Mouse (Mus musculus) heart, embryonic 14.5 days (tissue): ENCODE results near the gene Mrps36. TPM values are rescaled to one million over a fixed set of nuclear protein-coding genes. Genes with fewer than 3 reads are reported as not detected.
A peak's percentile ranks its signal among the peaks of the same experiment; 100 is the strongest.
"Not testable (repeated sequence)": the region's sequence is repeated elsewhere in the genome, so short reads cannot be mapped to it uniquely, and the experiment has no call there.

Source experiments
- ATAC-seq: fragments of 200-750 bp; cut with Nextera tagmentation; 2 replicates; pipeline ENCODE4 v1.8.0; 2017; ENCODE audit warnings: low read depth, moderate TSS enrichment; ENCODE audit not compliant: insufficient number of reproducible peaks, insufficient read depth, low FRiP score
- H3K27ac ChIP-seq, 2 experiments: fragments of 200-500 bp in 1 of 2; fragments of 300-500 bp in 1 of 2; sonication (generic) in 1 of 2; replicated peaks in 1 of 2; 2 replicates each; pipeline ENCODE4 v1.5.1; 2012 to 2014; ENCODE audit warnings: low read depth in 2 of 2, low read length in 2 of 2, control low read depth in 1 of 2, mild to moderate bottlenecking in 1 of 2, mixed read lengths in 1 of 2; ENCODE audit not compliant: control insufficient read depth in 1 of 2, insufficient read depth in 1 of 2
- H3K27me3 ChIP-seq: fragments of 300-500 bp; sonication (generic); 2 replicates; pipeline ENCODE4 v1.6.1; 2014; ENCODE audit warnings: mild to moderate bottlenecking, low read length, control low read depth; ENCODE audit not compliant: control insufficient read depth, insufficient read depth
- H3K36me3 ChIP-seq: fragments of 300-500 bp; sonication (generic); 2 replicates; pipeline ENCODE4 v1.6.1; 2014; ENCODE audit warnings: mild to moderate bottlenecking, control low read depth, low read length, mixed read lengths; ENCODE audit not compliant: control insufficient read depth, insufficient read depth
- H3K4me1 ChIP-seq, 2 experiments: fragments of 200-500 bp in 1 of 2; fragments of 300-500 bp in 1 of 2; sonication (generic) in 1 of 2; 2 replicates each; pipeline ENCODE4 v1.6.1; 2012 to 2014; ENCODE audit warnings: low read length in 2 of 2, control low read depth in 1 of 2, mixed read lengths in 1 of 2; ENCODE audit not compliant: control insufficient read depth in 2 of 2, insufficient read depth in 2 of 2
- H3K4me2 ChIP-seq: fragments of 300-500 bp; sonication (generic); 2 replicates; pipeline ENCODE4 v1.6.1; 2014; ENCODE audit warnings: mild to moderate bottlenecking, low read length
- H3K4me3 ChIP-seq, 2 experiments: fragments of 200-500 bp in 1 of 2; fragments of 300-500 bp in 1 of 2; sonication (generic) in 1 of 2; 2 replicates each; pipeline ENCODE4 v1.5.1; 2012 to 2014; ENCODE audit warnings: low read length in 2 of 2, mild to moderate bottlenecking in 2 of 2, control low read depth in 1 of 2, low read depth in 1 of 2, moderate library complexity in 1 of 2; ENCODE audit not compliant: control insufficient read depth in 1 of 2, insufficient read depth in 1 of 2
- H3K9ac ChIP-seq: fragments of 300-500 bp; sonication (generic); 2 replicates; pipeline ENCODE4 v1.6.1; 2014; ENCODE audit warnings: mild to moderate bottlenecking, low read length
- H3K9me3 ChIP-seq: fragments of 300-500 bp; sonication (generic); 2 replicates; pipeline ENCODE4 v1.6.1; 2016; ENCODE audit warnings: low read length, control low read depth; ENCODE audit not compliant: control insufficient read depth
- WGBS: fragments of 180-500 bp; shearing (Covaris S2); extraction: QIAGEN DNeasy Blood & Tissue Kit; methylation state at CpG from one replicate; pipeline ENCODE4 v1.1.7; 2014; 5-methylcytosine and 5-hydroxymethylcytosine counted together
- polyA plus RNA-seq: library from polyadenylated mRNA; unstranded; fragments of >200 nt; fragmentation: Nextera tagmentation; extraction: Ambion mirVana; gene quantifications from 2 replicates; pipeline ENCODE4 v1.2.1, GENCODE M21; 2014

Mrps36 gene
- polyA plus RNA-seq, 1 experiment from 2014 or later, result 291 TPM

DNA sequence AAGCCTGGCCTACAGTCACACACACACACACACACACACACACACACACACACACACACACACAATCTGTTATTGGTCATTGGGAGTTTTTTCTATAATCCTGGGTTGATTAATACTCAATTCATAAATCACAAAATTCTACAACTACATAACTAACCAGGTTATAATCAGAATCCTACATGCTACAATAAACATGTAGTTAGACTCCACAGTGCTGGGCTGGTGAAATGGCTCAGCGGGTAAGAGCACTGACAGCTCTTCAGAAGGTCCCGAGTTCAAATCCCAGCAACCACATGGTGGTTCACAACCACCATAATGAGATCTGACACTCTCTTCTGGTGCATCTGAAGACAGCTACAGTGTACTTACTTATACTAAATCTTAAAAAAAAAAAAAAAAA lies 11.7 kb downstream of the Mrps36 start:
- no peaks in the 10 kb centered on the region for H3K9me3 ChIP-seq
- peaks cover 34% of the 10 kb centered on the region for H3K36me3 ChIP-seq
- no peak overlapping the region for H3K4me2 ChIP-seq
- H3K4me1 ChIP-seq, result peaks cover 3 to 18% of the 10 kb centered on the region in 2 experiments
- H3K27ac ChIP-seq, result no peak overlapping the region
- no peak overlapping the region for H3K4me3 ChIP-seq
- no peak for ATAC-seq
- no peak overlapping the region for H3K9ac ChIP-seq
- no peaks in the 10 kb centered on the region for H3K27me3 ChIP-seq
- 95% methylated on average over 2 of the region's 2 CpGs for WGBS

DNA sequence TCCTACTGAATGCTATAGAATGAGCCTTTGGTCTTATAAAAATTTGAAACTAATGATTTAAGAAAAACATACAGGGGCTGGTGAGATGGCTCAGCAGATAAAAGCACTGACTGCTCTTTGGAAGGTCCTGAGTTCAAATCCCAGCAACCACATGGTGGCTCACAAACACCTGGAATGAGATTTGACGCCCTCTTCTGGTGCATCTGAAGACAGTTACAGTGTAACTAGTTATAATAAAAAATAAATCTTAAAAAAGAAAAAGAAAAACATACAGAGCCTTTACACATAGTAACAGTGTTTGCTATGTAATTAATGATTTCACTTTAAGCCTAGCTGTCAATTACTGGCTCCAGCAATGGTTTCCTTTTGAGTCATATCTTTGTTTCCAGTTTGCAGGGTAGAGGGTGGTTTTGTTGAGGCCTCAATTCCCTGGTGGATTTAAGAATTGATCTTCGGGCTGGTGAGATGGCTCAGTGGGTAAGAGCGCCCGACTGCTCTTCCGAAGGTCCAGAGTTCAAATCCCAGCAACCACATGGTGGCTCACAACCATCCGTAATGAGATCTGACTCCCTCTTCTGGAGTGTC lies 12.9 kb downstream of the Mrps36 start:
- peaks cover 36% of the 10 kb centered on the region for H3K36me3 ChIP-seq
- H3K27me3 ChIP-seq, H3K9me3 ChIP-seq, H3K4me3 ChIP-seq, ATAC-seq: not testable (repeated sequence)
- 87% methylated on average over 5 of the region's 6 CpGs for WGBS
- peak overlapping the region; percentile 64 for H3K4me2 ChIP-seq
- peaks cover 3 to 21% of the 10 kb centered on the region in 2 experiments for H3K4me1 ChIP-seq
- H3K9ac ChIP-seq, result peak overlapping the region; percentile 86
- peak overlapping the region in 1 of 2 experiments; percentile 89; a peak in 2 of 4 replicates for H3K27ac ChIP-seq

DNA sequence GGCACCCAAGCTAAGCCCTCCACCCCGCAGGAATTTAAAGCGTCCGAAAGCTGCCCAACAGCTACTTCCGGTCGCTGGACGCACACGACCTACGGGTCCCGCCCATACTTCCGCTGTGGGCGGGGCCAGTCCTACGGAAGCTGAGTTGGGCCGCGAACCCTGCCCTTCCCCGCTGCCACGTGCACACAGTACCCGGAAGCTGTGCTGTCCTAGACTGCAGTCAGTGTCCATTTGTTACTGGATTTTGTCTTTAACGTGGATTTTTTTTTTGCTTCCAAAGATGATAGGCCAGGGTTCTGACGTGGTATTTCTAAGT lies 13.6 kb downstream of the Mrps36 start, which contains the start of gene Cdk7:
TSS of gene Cdk7 (minus strand) at position 79 of the 316 bp plus-strand sequence.
- peak within 1 kb of the TSS; percentile 59 to 97 for H3K4me3 ChIP-seq
- 0% methylated on average over 19 of the region's 19 CpGs for WGBS
- peaks cover 35% of the 10 kb centered on the region for H3K36me3 ChIP-seq
- peak within 1 kb of the TSS; percentile 86 for H3K9ac ChIP-seq
- peak within 1 kb of the TSS; percentile 81 for H3K4me2 ChIP-seq
- no peaks in the 10 kb centered on the region for H3K9me3 ChIP-seq
- no peaks in the 10 kb centered on the region for H3K27me3 ChIP-seq
- peak; percentile 94 for ATAC-seq
- peak within 1 kb of the TSS; percentile 89 to 100 for H3K27ac ChIP-seq
- H3K4me1 ChIP-seq, result peaks cover 5 to 25% of the 10 kb centered on the region in 2 experiments

DNA sequence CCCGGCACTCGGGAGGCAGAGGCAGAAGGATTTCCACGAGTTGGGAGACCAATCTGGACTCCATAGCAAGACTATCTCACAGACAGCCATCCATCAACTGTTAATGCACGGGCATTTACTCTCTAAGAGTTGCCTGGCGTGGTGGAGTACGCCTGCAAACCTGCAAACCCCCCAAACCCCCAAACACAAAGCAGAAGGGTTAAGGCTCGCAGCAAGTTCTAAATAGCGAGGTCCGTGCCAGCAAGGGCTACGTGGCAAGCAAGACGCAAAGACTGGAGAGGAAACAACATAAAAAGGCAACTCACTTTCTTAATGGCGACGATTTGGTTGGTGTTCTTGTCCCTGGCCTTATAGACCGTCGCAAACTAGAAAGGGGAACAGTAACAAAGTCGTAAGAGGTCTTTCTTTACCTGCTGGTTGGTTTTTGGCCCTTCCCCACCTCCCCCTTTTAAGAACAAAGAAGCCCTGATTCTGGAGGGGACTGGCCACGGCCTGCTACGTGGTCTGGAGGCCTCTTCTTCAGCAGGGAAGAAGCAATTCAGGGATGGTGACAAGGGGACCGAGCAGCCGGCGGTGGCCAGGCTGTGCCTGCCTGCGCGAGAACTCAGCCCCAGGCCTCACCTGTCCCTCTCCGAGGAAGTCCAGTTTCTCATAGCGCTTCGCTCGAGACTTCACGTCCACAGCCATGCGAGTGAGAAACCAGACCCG lies 14.2 kb downstream of the Mrps36 start:
- Histone ChIP-seq H3K9me3 (no peaks in the 10 kb centered on the region), H3K4me1 (peaks cover 6 to 30% of the 10 kb centered on the region in 2 experiments), H3K36me3 (peaks cover 32% of the 10 kb centered on the region), H3K9ac (peak overlapping the region; percentile 86), H3K4me2 (peak overlapping the region; percentile 81), H3K4me3 (peak overlapping the region; percentile 59 to 97), H3K27ac (peak overlapping the region; percentile 89 to 100), H3K27me3 (no peaks in the 10 kb centered on the region)
- no peak for ATAC-seq
- under 1% methylated on average over 30 of the region's 30 CpGs for WGBS

DNA sequence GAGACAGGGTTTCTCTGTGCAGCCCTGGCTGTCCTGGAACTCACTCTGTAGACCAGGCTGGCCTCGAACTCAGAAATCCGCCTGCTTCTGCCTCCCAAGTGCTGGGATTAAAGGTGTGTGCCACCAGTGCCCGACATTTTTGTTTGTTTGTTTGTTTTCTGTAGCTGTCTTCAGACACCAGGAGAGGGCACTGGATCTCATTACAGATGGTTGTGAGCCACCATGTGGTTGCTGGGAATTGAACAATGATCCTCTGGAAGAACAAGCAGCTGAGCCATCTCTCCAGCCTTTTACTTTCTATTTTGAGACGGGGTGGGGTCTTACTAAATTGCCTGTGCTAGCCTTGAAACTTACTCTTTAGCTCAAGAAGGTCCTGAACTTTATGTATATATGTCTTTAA lies 15.9 kb downstream of the Mrps36 start:
- not testable (repeated sequence) for ATAC-seq

DNA sequence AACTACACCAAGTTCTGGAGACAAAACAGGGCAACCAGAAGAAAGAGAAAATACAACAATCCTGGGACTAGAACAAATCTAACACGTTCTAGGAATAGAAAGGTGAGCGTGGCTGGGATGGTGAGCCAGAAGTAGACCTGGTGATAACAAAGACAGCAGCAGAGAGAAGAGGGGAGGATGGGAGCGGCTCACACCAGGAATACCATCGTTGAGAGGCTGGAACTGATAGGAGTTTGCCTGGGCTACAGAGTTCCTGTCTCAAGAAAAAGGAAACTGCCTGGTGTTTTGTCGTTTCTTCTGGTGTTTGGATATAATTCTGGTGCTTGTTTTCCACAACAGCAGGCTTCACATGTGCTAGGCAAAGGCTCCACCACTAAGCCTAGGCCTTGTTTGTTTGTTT lies 16.4 kb downstream of the Mrps36 start:
- H3K36me3 ChIP-seq, result peaks cover 28% of the 10 kb centered on the region
- H3K4me1 ChIP-seq, result peaks cover 14 to 41% of the 10 kb centered on the region in 2 experiments
- H3K9ac ChIP-seq, result no peak overlapping the region
- no peak for ATAC-seq
- peak overlapping the region; percentile 16 to 31; a peak in 2 of 4 replicates for H3K27ac ChIP-seq
- H3K4me3 ChIP-seq, result no peak overlapping the region
- H3K27me3 ChIP-seq, result no peaks in the 10 kb centered on the region
- WGBS, result 31% methylated on average over 5 of the region's 5 CpGs
- H3K9me3 ChIP-seq, result no peaks in the 10 kb centered on the region
- peak overlapping the region; percentile 11; the same call in 1 of the 2 replicates for H3K4me2 ChIP-seq

More for the DNA sequence above, 15.9 kb downstream of the Mrps36 start:
- Histone ChIP-seq H3K4me2 (peak overlapping the region; percentile 11; the same call in 1 of the 2 replicates), H3K36me3 (peaks cover 28% of the 10 kb centered on the region), H3K27ac (peak overlapping the region in 1 of 2 experiments; percentile 31; a peak in 1 of 4 replicates), H3K4me1 (peaks cover 14 to 41% of the 10 kb centered on the region in 2 experiments)
- not testable (repeated sequence) for H3K27me3 ChIP-seq, H3K9me3 ChIP-seq, H3K9ac ChIP-seq, H3K4me3 ChIP-seq
- 89% methylated on average over 4 of the region's 4 CpGs for WGBS

DNA sequence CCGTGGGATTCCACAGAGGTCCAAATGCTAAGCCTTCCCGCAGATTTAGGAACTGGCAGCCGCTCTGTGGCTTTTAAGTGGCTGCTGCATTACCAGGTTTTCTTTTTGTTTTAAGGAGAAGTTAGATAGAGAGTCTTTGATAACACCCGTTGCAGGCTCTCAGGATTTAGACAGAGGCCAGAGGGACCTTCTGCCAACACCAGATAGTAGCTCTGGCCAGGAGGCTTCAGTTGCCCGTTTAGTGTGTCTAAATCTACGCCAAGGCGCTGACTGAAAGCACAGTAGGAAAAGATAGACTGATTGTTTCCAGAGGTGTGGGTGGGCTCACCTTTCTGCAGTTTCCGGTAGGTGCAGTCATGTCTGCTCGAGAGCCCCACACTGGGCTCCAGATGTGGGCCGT lies 19.3 kb downstream of the Mrps36 start:
- H3K36me3 ChIP-seq, result peaks cover 51% of the 10 kb centered on the region
- H3K9ac ChIP-seq, result no peak overlapping the region
- peak overlapping the region; percentile 16; the same call in 1 of the 2 replicates for H3K4me2 ChIP-seq
- WGBS, result 35% methylated on average over 10 of the region's 10 CpGs
- ATAC-seq, result no peak
- peak overlapping the region; percentile 33 to 55; a peak in 2 of 4 replicates for H3K27ac ChIP-seq
- H3K27me3 ChIP-seq, result no peaks in the 10 kb centered on the region
- H3K4me3 ChIP-seq, result no peak overlapping the region
- no peaks in the 10 kb centered on the region for H3K9me3 ChIP-seq
- peaks cover 14 to 41% of the 10 kb centered on the region in 2 experiments for H3K4me1 ChIP-seq
